Mouse (Mus musculus) neural tube, embryonic 13.5 days (tissue): Measurements from ENCODE around the gene Clcn2. TPM values are rescaled to one million over a fixed set of nuclear protein-coding genes. Genes with fewer than 3 reads are reported as not detected.

ENCODE experiments used
- ATAC-seq: fragments of 200-750 bp; cut with Nextera tagmentation; 2 replicates; pipeline ENCODE4 v1.8.0; 2017; ENCODE audit warnings: low read depth, mild to moderate bottlenecking, moderate TSS enrichment, moderate library complexity
- H3K27ac ChIP-seq: fragments of 300-500 bp; sonication (generic); replicated peaks from 2 replicates; pipeline ENCODE4 v1.5.1; 2015; ENCODE audit warnings: moderate library complexity, mild to moderate bottlenecking, inconsistent platforms
- H3K27me3 ChIP-seq: fragments of 300-500 bp; sonication (generic); 2 replicates; pipeline ENCODE4 v1.6.1; 2015; ENCODE audit warnings: mild to moderate bottlenecking, inconsistent platforms
- H3K36me3 ChIP-seq: fragments of 300-500 bp; sonication (generic); 2 replicates; pipeline ENCODE4 v1.6.1; 2015; ENCODE audit warnings: mild to moderate bottlenecking, inconsistent platforms
- H3K4me1 ChIP-seq: fragments of 300-500 bp; sonication (generic); replicated peaks from 2 replicates; pipeline ENCODE4 v1.6.1; 2015; ENCODE audit warnings: inconsistent platforms
- H3K4me2 ChIP-seq: fragments of 300-500 bp; sonication (generic); 2 replicates; pipeline ENCODE4 v1.6.1; 2015; ENCODE audit warnings: inconsistent platforms, mild to moderate bottlenecking, moderate library complexity
- H3K4me3 ChIP-seq: fragments of 300-500 bp; sonication (generic); 2 replicates; pipeline ENCODE4 v1.5.1; 2015; ENCODE audit warnings: mild to moderate bottlenecking, inconsistent platforms
- H3K9ac ChIP-seq: fragments of 300-500 bp; sonication (generic); 2 replicates; pipeline ENCODE4 v1.6.1; 2015; ENCODE audit warnings: moderate library complexity, mild to moderate bottlenecking, inconsistent platforms
- H3K9me3 ChIP-seq: fragments of 300-500 bp; sonication (generic); 2 replicates; pipeline ENCODE4 v1.6.1; 2016; ENCODE audit warnings: inconsistent platforms
- WGBS: fragments of 180-500 bp; shearing (Covaris S2); methylation state at CpG from one replicate; pipeline ENCODE4 v1.1.7; 2015; 5-methylcytosine and 5-hydroxymethylcytosine counted together
- polyA plus RNA-seq: library from polyadenylated mRNA; unstranded; fragments of >200 nt; fragmentation: Nextera tagmentation; extraction: Ambion mirVana; gene quantifications from 2 replicates; pipeline ENCODE4 v1.2.1, GENCODE M21; 2015

Clcn2 gene
- polyA plus RNA-seq, 1 experiment from 2014 or later = 31.4 TPM

GRCm38 (mm10) chr16:20716841-20717180 lies 735 bp downstream of the Clcn2 start:
- H3K4me1 ChIP-seq = peaks cover 52% of the 10 kb centered on the region
- peak overlapping the region; percentile 73 for H3K4me3 ChIP-seq
- peaks cover 35% of the 10 kb centered on the region for H3K36me3 ChIP-seq
- WGBS = 1% methylated on average over 8 of the region's 8 CpGs
- peak; percentile 24 for ATAC-seq
- peak overlapping the region; percentile 84 for H3K4me2 ChIP-seq
- peak overlapping the region; percentile 93 for H3K27ac ChIP-seq
- no peaks in the 10 kb centered on the region for H3K9me3 ChIP-seq
- H3K9ac ChIP-seq = peak overlapping the region; percentile 90
- H3K27me3 ChIP-seq = no peaks in the 10 kb centered on the region

- peak overlapping the region; percentile 90 for H3K9ac ChIP-seq
- peak overlapping the region; percentile 93 for H3K27ac ChIP-seq
- H3K4me3 ChIP-seq = peak overlapping the region; percentile 73
- no peaks in the 10 kb centered on the region for H3K9me3 ChIP-seq
- peaks cover 52% of the 10 kb centered on the region for H3K4me1 ChIP-seq
- peak; percentile 84 for ATAC-seq
- no peaks in the 10 kb centered on the region for H3K27me3 ChIP-seq
- 1% methylated on average over 66 of the region's 68 CpGs for WGBS
- peaks cover 35% of the 10 kb centered on the region for H3K36me3 ChIP-seq
- peak overlapping the region; percentile 84 for H3K4me2 ChIP-seq
Observed at GRCm38 (mm10) chr16:20715976-20716840, 1.3 kb downstream of the Clcn2 start.

GRCm38 (mm10) chr16:20715566-20715965 lies 2.0 kb downstream of the Clcn2 start:
- Histone ChIP-seq H3K36me3 (peaks cover 35% of the 10 kb centered on the region), H3K4me2 (peak overlapping the region; percentile 84), H3K9me3 (no peaks in the 10 kb centered on the region), H3K27me3 (no peaks in the 10 kb centered on the region), H3K4me1 (peaks cover 52% of the 10 kb centered on the region), H3K9ac (peak overlapping the region; percentile 90), H3K4me3 (peak overlapping the region; percentile 73), H3K27ac (peak overlapping the region; percentile 93)
- no peak for ATAC-seq
- WGBS = 1% methylated on average over 12 of the region's 12 CpGs

- peaks cover 35% of the 10 kb centered on the region for H3K36me3 ChIP-seq
- H3K9ac ChIP-seq = peak overlapping the region; percentile 90
- peaks cover 52% of the 10 kb centered on the region for H3K4me1 ChIP-seq
- no peak for ATAC-seq
- no peaks in the 10 kb centered on the region for H3K9me3 ChIP-seq
- WGBS = 50% methylated on average over 2 of the region's 2 CpGs
- H3K27me3 ChIP-seq = no peaks in the 10 kb centered on the region
- peak overlapping the region; percentile 84 for H3K4me2 ChIP-seq
- 0 out of 2 replicates have a peak overlapping the region, but pooled peaks have one; percentile 93 for H3K27ac ChIP-seq
- peak overlapping the region; percentile 73 for H3K4me3 ChIP-seq
Observed at GRCm38 (mm10) chr16:20715161-20715560, 2.4 kb downstream of the Clcn2 start.

- no peaks in the 10 kb centered on the region for H3K9me3 ChIP-seq
- 19% methylated on average over 11 of the region's 11 CpGs for WGBS
- peaks cover 38% of the 10 kb centered on the region for H3K36me3 ChIP-seq
- no peak overlapping the region for H3K27ac ChIP-seq
- H3K27me3 ChIP-seq = no peaks in the 10 kb centered on the region
- peaks cover 56% of the 10 kb centered on the region for H3K4me1 ChIP-seq
- H3K9ac ChIP-seq = peak overlapping the region; percentile 90
- H3K4me3 ChIP-seq = peak overlapping the region; percentile 73
- ATAC-seq = no peak
- peak overlapping the region; percentile 84 for H3K4me2 ChIP-seq
Observed at GRCm38 (mm10) chr16:20714307-20715080, 3.1 kb downstream of the Clcn2 start.

- ATAC-seq = no peak
- Histone ChIP-seq H3K4me2 (no peak overlapping the region), H3K9ac (no peak overlapping the region; the same call in 1 of the 2 replicates), H3K4me1 (peaks cover 49% of the 10 kb centered on the region), H3K27ac (no peak overlapping the region), H3K9me3 (no peaks in the 10 kb centered on the region), H3K27me3 (no peaks in the 10 kb centered on the region), H3K36me3 (peaks cover 53% of the 10 kb centered on the region), H3K4me3 (no peak overlapping the region)
- 89% methylated on average over 7 of the region's 7 CpGs for WGBS
Observed at GRCm38 (mm10) chr16:20712889-20713288, 4.7 kb downstream of the Clcn2 start.

- no peak for ATAC-seq
- H3K27me3 ChIP-seq = no peaks in the 10 kb centered on the region
- peaks cover 47% of the 10 kb centered on the region for H3K4me1 ChIP-seq
- H3K4me3 ChIP-seq = no peak overlapping the region
- H3K4me2 ChIP-seq = no peak overlapping the region
- no peak overlapping the region for H3K9ac ChIP-seq
- H3K27ac ChIP-seq = no peak overlapping the region
- no peaks in the 10 kb centered on the region for H3K9me3 ChIP-seq
- H3K36me3 ChIP-seq = peaks cover 60% of the 10 kb centered on the region
- WGBS = 73% methylated on average over 9 of the region's 9 CpGs
Observed at GRCm38 (mm10) chr16:20712190-20712589, 5.4 kb downstream of the Clcn2 start.

- no peak overlapping the region for H3K4me3 ChIP-seq
- 82% methylated on average over 4 of the region's 4 CpGs for WGBS
- no peak overlapping the region for H3K27ac ChIP-seq
- H3K4me2 ChIP-seq = no peak overlapping the region
- H3K27me3 ChIP-seq = no peaks in the 10 kb centered on the region
- H3K36me3 ChIP-seq = peaks cover 74% of the 10 kb centered on the region
- H3K9ac ChIP-seq = no peak overlapping the region
- H3K9me3 ChIP-seq = no peaks in the 10 kb centered on the region
- no peak for ATAC-seq
- peaks cover 36% of the 10 kb centered on the region for H3K4me1 ChIP-seq
Observed at GRCm38 (mm10) chr16:20710810-20711209, 6.7 kb downstream of the Clcn2 start.

GRCm38 (mm10) chr16:20710370-20710769 lies 7.2 kb downstream of the Clcn2 start:
- no peak overlapping the region for H3K4me3 ChIP-seq
- peaks cover 79% of the 10 kb centered on the region for H3K36me3 ChIP-seq
- H3K4me1 ChIP-seq = peaks cover 32% of the 10 kb centered on the region
- no peaks in the 10 kb centered on the region for H3K27me3 ChIP-seq
- no peak overlapping the region for H3K4me2 ChIP-seq
- no peak overlapping the region for H3K9ac ChIP-seq
- no peaks in the 10 kb centered on the region for H3K9me3 ChIP-seq
- no peak for ATAC-seq
- H3K27ac ChIP-seq = no peak overlapping the region
- 95% methylated on average over 11 of the region's 11 CpGs for WGBS

- WGBS = 74% methylated on average over 19 of the region's 19 CpGs
- no peaks in the 10 kb centered on the region for H3K9me3 ChIP-seq
- H3K27ac ChIP-seq = no peak overlapping the region
- H3K36me3 ChIP-seq = peaks cover 91% of the 10 kb centered on the region
- H3K4me3 ChIP-seq = no peak overlapping the region
- H3K27me3 ChIP-seq = no peaks in the 10 kb centered on the region
- ATAC-seq = peak; percentile 62
- peaks cover 20% of the 10 kb centered on the region for H3K4me1 ChIP-seq
- H3K9ac ChIP-seq = peak overlapping the region; percentile 17; the same call in 1 of the 2 replicates
- no peak overlapping the region for H3K4me2 ChIP-seq
Observed at GRCm38 (mm10) chr16:20708939-20709734, 8.4 kb downstream of the Clcn2 start.

GRCm38 (mm10) chr16:20708220-20708938 lies 9.2 kb downstream of the Clcn2 start:
- no peak for ATAC-seq
- H3K4me2 ChIP-seq = no peak overlapping the region
- peaks cover 15% of the 10 kb centered on the region; the same call in 1 of the 2 replicates for H3K4me1 ChIP-seq
- no peaks in the 10 kb centered on the region for H3K27me3 ChIP-seq
- no peaks in the 10 kb centered on the region for H3K9me3 ChIP-seq
- 93% methylated on average over 21 of the region's 21 CpGs for WGBS
- H3K27ac ChIP-seq = no peak overlapping the region
- peaks cover 98% of the 10 kb centered on the region for H3K36me3 ChIP-seq
- peak overlapping the region; percentile 8; the same call in 1 of the 2 replicates for H3K9ac ChIP-seq
- no peak overlapping the region for H3K4me3 ChIP-seq
